ENCODE assay signal across 20 mouse cellular contexts in genomic region chr13:25160804-25161203, GRCm38 (mm10).
"Had no signal": no experiment of that assay in that cellular context is flagged by ENCODE, and none has a peak within 500 bp of the region (broad histone marks: within the 10 kb centered on the region; RNA-seq: fewer than 3 reads in every experiment).

No protein-coding gene starts in this region.

- H3K9ac ChIP-seq: lung, embryonic 14.5 days; midbrain, embryonic 12.5 days; neural tube, embryonic 13.5 days; neural tube, embryonic 15.5 days; stomach, embryonic 15.5 days had no signal

- H3K4me2 ChIP-seq: lung, embryonic 14.5 days; midbrain, embryonic 12.5 days; neural tube, embryonic 13.5 days; neural tube, embryonic 15.5 days; stomach, embryonic 15.5 days had no signal

- H3K27ac ChIP-seq: midbrain, embryonic 10.5 days; midbrain, embryonic 12.5 days; neural tube, embryonic 13.5 days; neural tube, embryonic 15.5 days; stomach, embryonic 15.5 days; stomach, postnatal 0 days had no signal

- ATAC-seq: midbrain, embryonic 16.5 days had no signal

- H3K4me3 ChIP-seq: midbrain, embryonic 10.5 days; midbrain, embryonic 12.5 days; myocyte; neural tube, embryonic 13.5 days; neural tube, embryonic 15.5 days; stomach, embryonic 15.5 days had no signal

- H3K9me3 ChIP-seq: midbrain, embryonic 10.5 days; midbrain, embryonic 12.5 days; neural tube, embryonic 13.5 days; neural tube, embryonic 15.5 days; stomach, embryonic 15.5 days had no signal

- H3K27me3 ChIP-seq: midbrain, embryonic 12.5 days; neural tube, embryonic 13.5 days; neural tube, embryonic 15.5 days; stomach, embryonic 15.5 days had no signal

- DNase-seq: lung, adult 18-20 months; lung, embryonic 14.5 days; lung, postnatal 10 days; lung, postnatal 4 days; midbrain, embryonic 14.5 days; retina, postnatal 1 day; right cerebral cortex, adult 18-20 months; right cerebral cortex, postnatal 25 days; right cerebral cortex, postnatal 4 days; thymus, adult 2 months; thymus, postnatal 25 days; thymus, postnatal 4 days had no signal

- H3K4me1 ChIP-seq: midbrain, embryonic 12.5 days; neural tube, embryonic 13.5 days; neural tube, embryonic 15.5 days; stomach, embryonic 15.5 days had no signal

- H3K36me3 ChIP-seq: midbrain, embryonic 10.5 days; midbrain, embryonic 12.5 days; neural tube, embryonic 13.5 days; neural tube, embryonic 15.5 days; stomach, embryonic 15.5 days had no signal
